Mouse (Mus musculus) embryonic facial prominence, embryonic 10.5 days (tissue): ENCODE measurements at regions not wholly inside any gene's neighbourhood (a gene's known extent, or its start where the extent isn't known, plus 50 kb on each side); places are given as distances from the start of the nearest gene placed in this dataset.

Experiments
- DNase-seq: peaks from one replicate; pipeline ENCODE4 v3.0.0-alpha.2; 2017; ENCODE audit warnings: low spot score
- H3K27ac ChIP-seq: fragments of 300-500 bp; sonication (generic); replicated peaks from 2 replicates; pipeline ENCODE4 v1.5.1; 2016; ENCODE audit warnings: mild to moderate bottlenecking
- H3K27me3 ChIP-seq: fragments of 300-500 bp; sonication (generic); replicated peaks from 2 replicates; pipeline ENCODE4 v1.6.1; 2016; ENCODE audit warnings: low read depth, mild to moderate bottlenecking; ENCODE audit not compliant: poor library complexity, severe bottlenecking
- H3K36me3 ChIP-seq: fragments of 300-500 bp; sonication (generic); replicated peaks from 2 replicates; pipeline ENCODE4 v1.6.1; 2016; ENCODE audit warnings: mild to moderate bottlenecking, moderate library complexity
- H3K4me1 ChIP-seq: fragments of 300-500 bp; sonication (generic); 2 replicates; pipeline ENCODE4 v1.6.1; 2016
- H3K4me3 ChIP-seq: fragments of 300-500 bp; sonication (generic); 2 replicates; pipeline ENCODE4 v1.5.1; 2016; ENCODE audit warnings: mild to moderate bottlenecking, moderate library complexity
- H3K9me3 ChIP-seq: fragments of 300-500 bp; sonication (generic); 2 replicates; pipeline ENCODE4 v1.6.1; 2016; ENCODE audit warnings: mild to moderate bottlenecking
- WGBS: fragments of 180-500 bp; shearing (Covaris S2); methylation state at CpG from one replicate; pipeline ENCODE4 v1.1.7; 2016; 5-methylcytosine and 5-hydroxymethylcytosine counted together

- Histone ChIP-seq H3K4me1 (no peaks in the 10 kb centered on the region), H3K9me3 (no peaks in the 10 kb centered on the region), H3K36me3 (no peaks in the 10 kb centered on the region), H3K4me3 (no peak overlapping the region), H3K27ac (no peak overlapping the region), H3K27me3 (no peaks in the 10 kb centered on the region)
- no peak for DNase-seq
These were observed 347.7 kb downstream of the Oca2 start for GRCm38 (mm10) chr7:56587283-56587682.

DNA sequence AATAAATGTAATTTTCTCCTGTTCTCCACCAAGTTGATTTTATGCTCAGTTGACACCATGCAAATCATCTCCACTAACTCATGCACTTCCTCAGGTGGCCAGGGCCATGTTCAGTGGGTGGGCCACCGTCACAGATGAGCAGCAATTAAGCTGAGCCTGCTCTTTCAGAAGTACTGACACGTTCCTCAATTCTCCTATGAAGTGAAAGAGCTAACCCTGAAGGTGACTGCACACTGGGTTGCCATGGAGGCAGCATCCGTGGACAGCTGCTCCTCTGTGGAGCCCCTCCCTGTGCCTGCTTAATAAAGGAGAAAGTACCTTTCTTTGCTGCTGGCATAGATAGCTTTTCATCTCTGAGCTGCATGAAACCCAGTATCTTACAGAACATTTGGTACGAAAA is 351.3 kb downstream of the Oca2 start:
- Histone ChIP-seq H3K27me3 (no peaks in the 10 kb centered on the region), H3K36me3 (no peaks in the 10 kb centered on the region), H3K9me3 (no peaks in the 10 kb centered on the region), H3K4me1 (no peaks in the 10 kb centered on the region), H3K4me3 (no peak overlapping the region), H3K27ac (no peak overlapping the region)
- DNase-seq: peak; percentile 9
- WGBS: 56% methylated on average over 4 of the region's 4 CpGs

DNA sequence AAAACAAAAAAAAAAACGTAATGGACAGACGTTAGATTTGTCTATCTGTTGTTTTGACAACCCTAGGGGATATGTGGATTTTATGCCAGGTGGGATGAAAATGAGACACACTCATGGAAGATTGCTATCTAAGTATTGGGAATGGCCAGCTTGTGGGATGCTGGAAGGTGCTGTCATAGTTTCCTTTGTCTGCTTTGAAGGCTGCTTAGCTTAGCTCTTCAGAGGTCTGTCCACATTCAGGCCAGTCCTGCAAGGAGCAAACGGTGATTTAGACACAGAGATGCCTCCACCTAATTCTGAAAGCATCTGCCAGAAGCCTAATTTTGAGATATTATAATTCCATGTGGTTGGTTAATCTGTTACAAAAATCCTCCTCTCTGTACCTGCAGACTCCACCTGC is 351.8 kb downstream of the Oca2 start:
- DNase-seq: no peak
- 73% methylated on average over 3 of the region's 3 CpGs for WGBS
- Histone ChIP-seq H3K36me3 (no peaks in the 10 kb centered on the region), H3K4me3 (no peak overlapping the region), H3K9me3 (no peaks in the 10 kb centered on the region), H3K4me1 (no peaks in the 10 kb centered on the region), H3K27me3 (no peaks in the 10 kb centered on the region), H3K27ac (no peak overlapping the region)

- Histone ChIP-seq H3K27me3 (no peaks in the 10 kb centered on the region), H3K4me1 (peaks cover 6% of the 10 kb centered on the region; the same call in 1 of the 2 replicates), H3K36me3 (no peaks in the 10 kb centered on the region), H3K27ac (no peak overlapping the region), H3K9me3 (no peaks in the 10 kb centered on the region), H3K4me3 (no peak overlapping the region)
- DNase-seq: no peak
- WGBS: 65% methylated on average over 4 of the region's 4 CpGs
These were observed 358.5 kb downstream of the Oca2 start for GRCm38 (mm10) chr7:56597952-56598595.
